Comparison of ENCODE assay signal across 8 mouse cellular contexts in the genomic region with DNA sequence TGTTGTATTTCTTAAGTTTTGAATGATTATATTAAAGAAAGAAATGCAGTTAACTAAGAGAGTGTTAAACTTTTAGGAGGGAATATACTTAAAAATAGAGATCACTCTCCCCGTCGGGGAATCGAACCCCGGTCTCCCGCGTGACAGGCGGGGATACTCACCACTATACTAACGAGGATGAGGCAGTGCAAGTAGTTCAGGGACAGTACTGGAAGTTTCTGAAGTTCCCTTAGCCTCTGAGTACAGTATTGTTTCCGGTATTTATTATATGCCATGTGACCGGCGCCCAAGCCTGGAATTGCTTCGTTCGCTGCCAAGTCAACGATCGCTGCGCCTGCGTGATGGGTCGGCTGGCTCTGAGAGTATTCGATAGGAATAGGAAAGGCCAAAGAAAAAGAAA. TPM values are rescaled to one million over a fixed set of nuclear protein-coding genes. Genes with fewer than 3 reads are reported as not detected.
DNase-seq lines count a peak whose midpoint lies in the region; ATAC-seq lines count a peak whose summit lies in the region.

No protein-coding gene starts in this region.

- no peak overlapping the region for H3K27ac ChIP-seq in heart, embryonic 12.5 days (ENCODE audit: poor library complexity, severe bottlenecking)
- peak overlapping the region; percentile 75 for H3K27ac ChIP-seq in kidney, embryonic 16.5 days (ENCODE audit: low read length)

- peaks cover 48% of the 10 kb centered on the region for H3K4me1 ChIP-seq in erythroblast, embryonic 14.5 days (ENCODE audit: control insufficient read depth)
- no peaks in the 10 kb centered on the region for H3K4me1 ChIP-seq in heart, embryonic 12.5 days (replicated peaks)
- H3K4me1 ChIP-seq in kidney, embryonic 16.5 days (ENCODE audit: insufficient read depth, low read length): 0 out of 2 replicates have a peak, but pooled peaks cover 4% of the 10 kb centered on the region

- H3K36me3 ChIP-seq in erythroblast, embryonic 14.5 days (ENCODE audit: control insufficient read depth): no peaks in the 10 kb centered on the region
- no peaks in the 10 kb centered on the region for H3K36me3 ChIP-seq in heart, embryonic 12.5 days
- H3K36me3 ChIP-seq in kidney, embryonic 16.5 days (ENCODE audit: insufficient read depth, low read length): no peaks in the 10 kb centered on the region

- peak overlapping the region; percentile 62 for H3K4me3 ChIP-seq in erythroblast, embryonic 14.5 days (replicated peaks)
- H3K4me3 ChIP-seq in heart, embryonic 12.5 days: peak overlapping the region; percentile 57
- peak overlapping the region; percentile 66 for H3K4me3 ChIP-seq in kidney, embryonic 16.5 days (ENCODE audit: low read length)

- WGBS in heart, embryonic 12.5 days: under 1% methylated on average over 19 of the region's 19 CpGs
- under 1% methylated on average over 19 of the region's 19 CpGs for WGBS in kidney, embryonic 16.5 days

- H3K4me2 ChIP-seq in heart, embryonic 12.5 days: peak overlapping the region; percentile 73
- peak overlapping the region; percentile 56 for H3K4me2 ChIP-seq in kidney, embryonic 16.5 days (replicated peaks; ENCODE audit: low read depth, low read length)

- H3K27me3 ChIP-seq in erythroblast, embryonic 14.5 days (ENCODE audit: control insufficient read depth): no peaks in the 10 kb centered on the region
- H3K27me3 ChIP-seq in heart, embryonic 12.5 days (replicated peaks): no peaks in the 10 kb centered on the region
- H3K27me3 ChIP-seq in kidney, embryonic 16.5 days (ENCODE audit: insufficient read depth, low read length): no peaks in the 10 kb centered on the region

- H3K9ac ChIP-seq in heart, embryonic 12.5 days: 0 out of 2 replicates have a peak overlapping the region, but pooled peaks have one; percentile 51
- H3K9ac ChIP-seq in kidney, embryonic 16.5 days (replicated peaks; ENCODE audit: low read length): peak overlapping the region; percentile 65

- DNase-seq in CD4-positive helper T cell, adult 2 months (ENCODE audit: low read depth, low spot score): peak; percentile 90
- DNase-seq in brain, embryonic 18.5 days (ENCODE audit: low read depth, low spot score): peak; percentile 80
- peak; percentile 90 for DNase-seq in liver
- DNase-seq in monocyte, adult 2 months (ENCODE audit: low read depth in 1 of 2, low spot score in 2 of 2): peak; percentile 84 to 90
- DNase-seq in spleen, postnatal 14 days (ENCODE audit: low spot score in 2 of 2): peak; percentile 59 to 75

- no peaks in the 10 kb centered on the region for H3K9me3 ChIP-seq in erythroblast, embryonic 14.5 days (ENCODE audit: control insufficient read depth, low read length)
- H3K9me3 ChIP-seq in heart, embryonic 12.5 days (replicated peaks): no peaks in the 10 kb centered on the region
- no peaks in the 10 kb centered on the region for H3K9me3 ChIP-seq in kidney, embryonic 16.5 days (ENCODE audit: low read length)

- ATAC-seq in heart, embryonic 12.5 days (ENCODE audit: insufficient number of reproducible peaks, low FRiP score): peak; percentile 84
- peak; percentile 91 for ATAC-seq in kidney, embryonic 16.5 days (ENCODE audit: low FRiP score, low TSS enrichment)

RNA-seq across cellular contexts. Expression of a gene that starts 4.7 kb away (rescaled TPM):
- not detected in 2 replicates for polyA plus RNA-seq in erythroblast, embryonic 14.5 days (2012)
- polyA plus RNA-seq in heart, embryonic 12.5 days (2016; fragmentation: Nextera tagmentation; extraction: Ambion mirVana): 7.5 and 8.3 TPM in 2 replicates
- 11.6 and 13.7 TPM in 2 replicates for polyA plus RNA-seq in kidney, embryonic 16.5 days (2015; fragmentation: Nextera tagmentation; extraction: Ambion mirVana)

RNA-seq across cellular contexts. Expression of a gene that starts 40.8 kb away (rescaled TPM):
- polyA plus RNA-seq in erythroblast, embryonic 14.5 days (2012): not detected in 2 replicates
- polyA plus RNA-seq in heart, embryonic 12.5 days (2016; fragmentation: Nextera tagmentation; extraction: Ambion mirVana): 0.13 and 0.14 TPM in 2 replicates
- 0.15 and 0.26 TPM in 2 replicates for polyA plus RNA-seq in kidney, embryonic 16.5 days (2015; fragmentation: Nextera tagmentation; extraction: Ambion mirVana)
